Mouse (Mus musculus) small intestine, adult 2 months (tissue): ENCODE measurements around the gene 9130019O22Rik. TPM values are rescaled to one million over a fixed set of nuclear protein-coding genes. Genes with fewer than 3 reads are reported as not detected.
"Not testable (repeated sequence)": the region's sequence is repeated elsewhere in the genome, so short reads cannot be mapped to it uniquely, and the experiment has no call there.

Experiments
- H3K27ac ChIP-seq: fragments of 200-500 bp; 2 replicates; pipeline ENCODE4 v1.5.1; 2012; ENCODE audit warnings: low read depth, low read length, control low read depth, inconsistent platforms; ENCODE audit not compliant: insufficient read depth
- H3K27me3 ChIP-seq: fragments of 200-500 bp; 2 replicates; pipeline ENCODE4 v1.6.1; 2012; ENCODE audit warnings: mild to moderate bottlenecking, moderate library complexity, low read length, inconsistent platforms; ENCODE audit not compliant: control insufficient read depth, insufficient read depth
- H3K36me3 ChIP-seq: fragments of 200-500 bp; 2 replicates; pipeline ENCODE4 v1.6.1; 2012; ENCODE audit warnings: mild to moderate bottlenecking, low read length, control low read depth, inconsistent platforms; ENCODE audit not compliant: control insufficient read depth, insufficient read depth
- H3K4me1 ChIP-seq: fragments of 200-500 bp; 2 replicates; pipeline ENCODE4 v1.6.1; 2012; ENCODE audit warnings: low read length, inconsistent platforms, mixed read lengths; ENCODE audit not compliant: control insufficient read depth, insufficient read depth, insufficient read length
- H3K4me3 ChIP-seq: fragments of 200-500 bp; 2 replicates; pipeline ENCODE4 v1.5.1; 2012; ENCODE audit warnings: low read depth, mild to moderate bottlenecking, control low read depth, inconsistent platforms, low read length, moderate library complexity
- CTCF ChIP-seq: fragments of 200-500 bp; IDR thresholded peaks from 2 replicates; pipeline ENCODE4 v1.5.1; 2012; ENCODE audit warnings: low read depth, mild to moderate bottlenecking, control low read depth, inconsistent platforms, low read length, moderate library complexity, mixed read lengths; ENCODE audit not compliant: insufficient replicate concordance, insufficient read length; ENCODE audit errors: extremely low read depth
- POLR2A ChIP-seq: fragments of 200-500 bp; IDR thresholded peaks from 2 replicates; pipeline ENCODE4 v1.6.1; 2012; ENCODE audit warnings: low read depth, mild to moderate bottlenecking, control low read depth, inconsistent platforms, low read length, moderate library complexity
- WGBS: fragments of 180-500 bp; shearing (Covaris S2); methylation state at CpG from one replicate; pipeline ENCODE4 v1.1.7; 2018; 5-methylcytosine and 5-hydroxymethylcytosine counted together
- polyA plus RNA-seq: library from polyadenylated mRNA; depleted of rRNA; stranded (reverse); fragments of >200 nt; gene quantifications from 2 replicates; pipeline ENCODE4 v1.2.3, GENCODE M21; 2012

The 9130019O22Rik gene
- polyA plus RNA-seq, 1 experiment: 7.3 TPM

DNA sequence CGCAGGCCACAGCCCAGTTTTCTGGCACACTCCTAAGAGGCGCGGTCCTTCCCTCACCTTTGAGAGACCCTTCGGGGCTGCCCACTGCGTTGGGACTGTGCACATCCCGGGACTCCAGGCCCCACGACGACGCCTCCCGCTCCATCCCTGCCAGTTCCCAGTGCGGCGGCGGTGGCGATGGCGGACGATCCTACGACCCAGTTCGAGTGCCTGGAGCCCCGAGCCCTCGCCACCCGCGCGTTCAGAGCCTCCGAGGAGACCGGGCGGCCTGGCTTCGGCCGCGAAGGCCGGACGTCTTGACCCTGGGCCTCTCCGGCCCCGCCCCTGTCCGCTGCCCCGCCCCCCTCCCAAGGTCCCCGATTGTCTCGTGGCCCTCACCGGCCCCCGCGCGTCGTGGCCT is 41.9 kb downstream of the 9130019O22Rik start:
- Histone ChIP-seq H3K4me1 (peaks cover 16% of the 10 kb centered on the region), H3K36me3 (peaks cover 14% of the 10 kb centered on the region), H3K27me3 (no peaks in the 10 kb centered on the region), H3K4me3 (peak overlapping the region; percentile 84), H3K27ac (peak overlapping the region; percentile 69)
- WGBS: 1% methylated on average over 42 of the region's 42 CpGs
- TF ChIP-seq POLR2A (peak; percentile 72; the same call in 1 of the 2 replicates), CTCF (no peak)

DNA sequence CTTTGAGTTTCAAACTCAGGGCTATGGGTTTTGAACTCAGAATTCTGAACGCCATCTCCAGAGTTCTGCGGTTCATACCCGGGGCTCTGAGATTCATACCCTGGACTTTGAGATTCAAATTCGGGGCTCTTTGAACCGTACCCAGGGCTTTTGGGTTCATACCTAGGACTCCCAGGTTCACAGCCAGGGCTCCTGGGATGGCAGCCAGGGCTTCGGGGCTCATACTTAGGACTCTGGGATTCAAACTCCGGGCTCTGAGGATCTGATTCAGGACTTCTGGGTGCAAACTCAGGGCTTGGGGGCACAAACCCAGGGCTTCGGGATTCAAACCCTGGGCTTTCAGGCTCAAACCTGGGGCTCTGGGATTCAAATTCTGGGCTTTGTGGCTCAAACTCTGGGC is 42.6 kb downstream of the 9130019O22Rik start:
- WGBS: 61% methylated on average over 8 of the region's 8 CpGs
- Histone ChIP-seq H3K4me1 (peaks cover 16% of the 10 kb centered on the region), H3K4me3 (peak overlapping the region; percentile 84), H3K36me3 (peaks cover 14% of the 10 kb centered on the region), H3K27ac (no peak overlapping the region), H3K27me3 (no peaks in the 10 kb centered on the region)
- TF ChIP-seq CTCF: no peak
- no peak for TF ChIP-seq POLR2A

DNA sequence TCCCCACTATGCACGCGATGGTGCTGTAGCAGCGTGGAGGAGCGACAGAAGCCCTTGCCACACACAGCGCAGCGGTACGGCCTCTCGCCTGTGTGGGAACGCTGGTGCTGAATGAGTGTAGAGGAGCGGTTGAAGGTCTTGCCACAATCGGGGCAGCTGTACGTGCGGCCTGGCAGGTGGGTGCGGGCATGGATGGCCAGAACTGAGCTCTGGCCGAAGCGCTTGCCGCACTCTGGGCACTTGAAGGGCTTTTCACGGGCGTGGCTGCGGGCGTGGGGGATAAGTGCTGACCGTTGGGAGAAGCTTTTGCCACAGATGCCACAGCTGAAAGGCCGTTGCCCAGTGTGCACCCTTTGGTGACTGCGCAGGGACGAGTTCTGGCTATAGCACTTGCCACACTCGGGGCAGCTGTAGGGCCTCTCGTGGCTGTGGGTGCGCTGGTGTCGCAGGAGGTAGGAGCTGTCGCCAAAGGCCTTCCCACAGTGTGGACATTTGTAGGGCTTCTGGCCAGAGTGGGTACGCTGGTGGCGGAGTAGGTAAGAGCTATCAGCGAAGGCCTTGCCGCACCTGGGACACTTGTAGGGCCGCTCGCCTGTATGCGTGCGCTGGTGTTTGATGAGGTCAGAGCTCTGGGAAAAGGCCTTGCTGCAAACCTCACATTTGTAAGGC is 43.5 kb downstream of the 9130019O22Rik start:
- H3K4me3 ChIP-seq: no peak overlapping the region
- WGBS: 89% methylated on average over 38 of the region's 38 CpGs
- H3K27me3 ChIP-seq: no peaks in the 10 kb centered on the region
- peaks cover 14% of the 10 kb centered on the region for H3K36me3 ChIP-seq
- no peak for TF ChIP-seq CTCF
- TF ChIP-seq POLR2A: no peak
- H3K27ac ChIP-seq: no peak overlapping the region
- peaks cover 16% of the 10 kb centered on the region for H3K4me1 ChIP-seq

DNA sequence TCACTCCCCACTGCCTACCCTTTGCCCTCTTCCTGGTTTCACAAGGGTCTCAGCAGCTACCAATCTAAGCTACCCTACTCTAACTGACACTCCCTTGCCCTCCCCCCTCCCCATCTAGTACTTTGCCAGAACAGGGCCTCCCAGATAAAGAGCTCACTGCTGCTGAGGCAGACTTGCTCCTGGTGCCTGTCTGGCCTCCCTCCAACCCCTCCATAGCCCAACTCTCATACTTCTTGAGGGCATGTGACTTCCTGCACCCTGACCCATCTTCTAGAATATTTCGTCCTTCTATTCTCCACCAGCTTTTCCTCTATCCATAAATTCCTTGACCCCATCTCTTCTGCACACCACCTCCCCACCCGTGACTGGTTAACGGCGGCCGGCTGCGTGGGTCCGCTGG is 44.1 kb downstream of the 9130019O22Rik start:
- no peak overlapping the region for H3K4me3 ChIP-seq
- no peaks in the 10 kb centered on the region for H3K27me3 ChIP-seq
- peaks cover 14% of the 10 kb centered on the region for H3K36me3 ChIP-seq
- H3K27ac ChIP-seq: no peak overlapping the region
- no peak for TF ChIP-seq CTCF
- no peak for TF ChIP-seq POLR2A
- peaks cover 16% of the 10 kb centered on the region for H3K4me1 ChIP-seq
- WGBS: 90% methylated on average over 7 of the region's 7 CpGs

GRCm38 (mm10) chr7:127342332-127342731 is 44.6 kb downstream of the 9130019O22Rik start:
- H3K36me3 ChIP-seq: peaks cover 14% of the 10 kb centered on the region
- H3K4me3 ChIP-seq: no peak overlapping the region
- WGBS: 32% methylated on average over 4 of the region's 4 CpGs
- H3K27ac ChIP-seq: no peak overlapping the region
- TF ChIP-seq POLR2A: no peak
- TF ChIP-seq CTCF: no peak
- H3K27me3 ChIP-seq: no peaks in the 10 kb centered on the region
- peaks cover 16% of the 10 kb centered on the region for H3K4me1 ChIP-seq

GRCm38 (mm10) chr7:127341861-127342260 is 45.1 kb downstream of the 9130019O22Rik start:
- H3K36me3 ChIP-seq: peaks cover 14% of the 10 kb centered on the region
- not testable (repeated sequence) for H3K27me3 ChIP-seq, H3K4me3 ChIP-seq, H3K27ac ChIP-seq
- peaks cover 12% of the 10 kb centered on the region for H3K4me1 ChIP-seq
- 90% methylated on average over 6 of the region's 6 CpGs for WGBS

- H3K4me3 ChIP-seq: no peak overlapping the region
- 84% methylated on average over 8 of the region's 8 CpGs for WGBS
- TF ChIP-seq CTCF: no peak
- TF ChIP-seq POLR2A: no peak
- H3K36me3 ChIP-seq: peaks cover 14% of the 10 kb centered on the region
- no peaks in the 10 kb centered on the region for H3K27me3 ChIP-seq
- peaks cover 12% of the 10 kb centered on the region for H3K4me1 ChIP-seq
- no peak overlapping the region for H3K27ac ChIP-seq
These were observed 45.6 kb downstream of the 9130019O22Rik start for GRCm38 (mm10) chr7:127341356-127341755.

DNA sequence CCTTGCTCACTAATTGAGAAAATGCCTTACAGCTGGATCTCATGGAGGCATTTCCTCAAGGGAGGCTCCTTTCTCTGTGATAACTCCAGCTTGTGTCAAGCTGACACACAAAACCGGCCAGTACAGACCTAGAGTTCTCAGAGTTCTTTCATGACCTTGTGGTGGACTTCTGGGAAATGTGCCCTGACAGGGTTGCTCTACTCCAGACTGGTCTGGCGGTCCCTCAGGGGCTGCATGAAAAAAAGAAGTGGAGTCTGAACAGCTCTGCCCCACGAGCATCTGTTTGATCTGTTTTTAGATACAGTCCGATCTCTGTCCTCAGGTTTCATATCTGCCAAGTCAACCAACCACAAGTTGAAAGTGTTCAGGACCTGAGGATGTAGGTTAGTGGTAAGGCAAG is 49.3 kb downstream of the 9130019O22Rik start:
- Histone ChIP-seq H3K27me3 (no peaks in the 10 kb centered on the region), H3K4me1 (no peaks in the 10 kb centered on the region), H3K27ac (no peak overlapping the region), H3K4me3 (no peak overlapping the region), H3K36me3 (peaks cover 5% of the 10 kb centered on the region; the same call in 1 of the 2 replicates)
- TF ChIP-seq POLR2A (no peak), CTCF (no peak)
- WGBS: 59% methylated on average over 4 of the region's 4 CpGs
